Mouse (Mus musculus) lung, embryonic 15.5 days (tissue): ENCODE measurements around the gene Ivd. TPM values are rescaled to one million over a fixed set of nuclear protein-coding genes. Genes with fewer than 3 reads are reported as not detected.

Source experiments
- ATAC-seq: fragments of 200-750 bp; cut with Nextera tagmentation; 2 replicates; pipeline ENCODE4 v1.8.0; 2017; ENCODE audit warnings: moderate number of reproducible peaks, borderline replicate concordance; ENCODE audit not compliant: low FRiP score, low TSS enrichment; ENCODE audit errors: extremely low read depth
- H3K27ac ChIP-seq: fragments of 300-500 bp; sonication (generic); 2 replicates; pipeline ENCODE4 v1.5.1; 2015; ENCODE audit warnings: moderate library complexity, mild to moderate bottlenecking, inconsistent platforms
- H3K27me3 ChIP-seq: fragments of 300-500 bp; sonication (generic); 2 replicates; pipeline ENCODE4 v1.6.1; 2015; ENCODE audit warnings: inconsistent platforms
- H3K36me3 ChIP-seq: fragments of 300-500 bp; sonication (generic); 2 replicates; pipeline ENCODE4 v1.6.1; 2015; ENCODE audit warnings: inconsistent platforms
- H3K4me1 ChIP-seq: fragments of 300-500 bp; sonication (generic); 2 replicates; pipeline ENCODE4 v1.6.1; 2015; ENCODE audit warnings: inconsistent platforms
- H3K4me2 ChIP-seq: fragments of 300-500 bp; sonication (generic); 2 replicates; pipeline ENCODE4 v1.6.1; 2015; ENCODE audit warnings: inconsistent platforms, mild to moderate bottlenecking, moderate library complexity
- H3K4me3 ChIP-seq: fragments of 300-500 bp; sonication (generic); 2 replicates; pipeline ENCODE4 v1.5.1; 2015; ENCODE audit warnings: mild to moderate bottlenecking, inconsistent platforms
- H3K9ac ChIP-seq: fragments of 300-500 bp; sonication (generic); 2 replicates; pipeline ENCODE4 v1.6.1; 2015; ENCODE audit warnings: inconsistent platforms
- H3K9me3 ChIP-seq: fragments of 300-500 bp; sonication (generic); 2 replicates; pipeline ENCODE4 v1.6.1; 2016; ENCODE audit warnings: inconsistent platforms
- WGBS: fragments of 180-500 bp; shearing (Covaris S2); methylation state at CpG from one replicate; pipeline ENCODE4 v1.1.7; 2015; 5-methylcytosine and 5-hydroxymethylcytosine counted together
- polyA plus RNA-seq: library from polyadenylated mRNA; unstranded; fragments of >200 nt; fragmentation: Nextera tagmentation; extraction: Ambion mirVana; gene quantifications from 2 replicates; pipeline ENCODE4 v1.2.1, GENCODE M21; 2015

Ivd gene
- polyA plus RNA-seq, 1 experiment from 2014 or later = 86.2 TPM

GRCm38 (mm10) chr2:118844427-118844826, 17.3 kb upstream of the Ivd start:
- Histone ChIP-seq H3K27ac (no peak overlapping the region), H3K9me3 (no peaks in the 10 kb centered on the region), H3K36me3 (no peaks in the 10 kb centered on the region), H3K4me2 (no peak overlapping the region), H3K4me3 (no peak overlapping the region), H3K9ac (no peak overlapping the region), H3K4me1 (peaks cover 3% of the 10 kb centered on the region; the same call in 1 of the 2 replicates), H3K27me3 (no peaks in the 10 kb centered on the region)
- whole genome bisulfite sequencing = 78% methylated on average over 3 of the region's 3 CpGs
- no peak for ATAC-seq

GRCm38 (mm10) chr2:118846246-118846645, 15.5 kb upstream of the Ivd start:
- no peak for ATAC-seq
- H3K9ac ChIP-seq = no peak overlapping the region
- no peak overlapping the region for H3K27ac ChIP-seq
- H3K4me3 ChIP-seq = no peak overlapping the region
- no peak overlapping the region for H3K4me2 ChIP-seq
- H3K9me3 ChIP-seq = no peaks in the 10 kb centered on the region
- no peaks in the 10 kb centered on the region for H3K36me3 ChIP-seq
- WGBS = 32% methylated on average over 7 of the region's 7 CpGs
- no peaks in the 10 kb centered on the region for H3K27me3 ChIP-seq
- peaks cover 3% of the 10 kb centered on the region; the same call in 1 of the 2 replicates for H3K4me1 ChIP-seq

GRCm38 (mm10) chr2:118851756-118852155, 10.0 kb upstream of the Ivd start:
- H3K4me3 ChIP-seq = no peak overlapping the region
- no peak overlapping the region for H3K27ac ChIP-seq
- H3K4me1 ChIP-seq = no peaks in the 10 kb centered on the region
- no peak for ATAC-seq
- WGBS = 32% methylated on average over 3 of the region's 3 CpGs
- H3K9me3 ChIP-seq = no peaks in the 10 kb centered on the region
- H3K9ac ChIP-seq = no peak overlapping the region
- H3K36me3 ChIP-seq = no peaks in the 10 kb centered on the region
- H3K27me3 ChIP-seq = no peaks in the 10 kb centered on the region
- no peak overlapping the region for H3K4me2 ChIP-seq

- 30% methylated on average over 3 of the region's 3 CpGs for WGBS
Observed at GRCm38 (mm10) chr2:118862340-118862675, 554 bp downstream of the Ivd start.

GRCm38 (mm10) chr2:118870601-118871000, 8.8 kb downstream of the Ivd start:
- no peak overlapping the region for H3K4me2 ChIP-seq
- 57% methylated on average over 3 of the region's 3 CpGs for WGBS
- H3K9me3 ChIP-seq = no peaks in the 10 kb centered on the region
- peaks cover 13% of the 10 kb centered on the region; the same call in 1 of the 2 replicates for H3K4me1 ChIP-seq
- H3K4me3 ChIP-seq = no peak overlapping the region
- H3K9ac ChIP-seq = no peak overlapping the region
- peak overlapping the region; percentile 26 for H3K27ac ChIP-seq
- ATAC-seq = no peak
- H3K36me3 ChIP-seq = peaks cover 16% of the 10 kb centered on the region
- no peaks in the 10 kb centered on the region for H3K27me3 ChIP-seq

More at GRCm38 (mm10) chr2:118862340-118862675, 554 bp downstream of the Ivd start:
- Histone ChIP-seq H3K9me3 (no peaks in the 10 kb centered on the region), H3K27ac (peak overlapping the region; percentile 62; the same call in 1 of the 2 replicates), H3K27me3 (no peaks in the 10 kb centered on the region), H3K4me3 (peak overlapping the region; percentile 64), H3K4me1 (peaks cover 7% of the 10 kb centered on the region; the same call in 1 of the 2 replicates), H3K36me3 (no peaks in the 10 kb centered on the region), H3K4me2 (peak overlapping the region; percentile 78), H3K9ac (peak overlapping the region; percentile 58)
- no peak for ATAC-seq

GRCm38 (mm10) chr2:118871032-118871431, 9.3 kb downstream of the Ivd start:
- no peaks in the 10 kb centered on the region for H3K9me3 ChIP-seq
- no peak overlapping the region for H3K4me3 ChIP-seq
- no peak for ATAC-seq
- H3K27me3 ChIP-seq = no peaks in the 10 kb centered on the region
- peaks cover 13% of the 10 kb centered on the region; the same call in 1 of the 2 replicates for H3K4me1 ChIP-seq
- no peak overlapping the region for H3K9ac ChIP-seq
- 45% methylated on average over 1 of the region's 1 CpGs for WGBS
- H3K4me2 ChIP-seq = no peak overlapping the region
- H3K36me3 ChIP-seq = peaks cover 17% of the 10 kb centered on the region
- peak overlapping the region; percentile 26 for H3K27ac ChIP-seq

- Histone ChIP-seq H3K9ac (no peak overlapping the region), H3K36me3 (peaks cover 35% of the 10 kb centered on the region), H3K4me1 (peaks cover 13% of the 10 kb centered on the region; the same call in 1 of the 2 replicates), H3K27me3 (no peaks in the 10 kb centered on the region), H3K4me3 (no peak overlapping the region), H3K9me3 (no peaks in the 10 kb centered on the region), H3K27ac (no peak overlapping the region), H3K4me2 (no peak overlapping the region)
- no peak for ATAC-seq
- WGBS = 87% methylated on average over 5 of the region's 5 CpGs
Observed at GRCm38 (mm10) chr2:118873018-118873417, 11.3 kb downstream of the Ivd start.

GRCm38 (mm10) chr2:118873890-118874430, 12.2 kb downstream of the Ivd start:
- H3K36me3 ChIP-seq = peaks cover 35% of the 10 kb centered on the region
- H3K27me3 ChIP-seq = no peaks in the 10 kb centered on the region
- WGBS = 71% methylated on average over 6 of the region's 6 CpGs

GRCm38 (mm10) chr2:118875316-118875715, 13.6 kb downstream of the Ivd start:
- H3K36me3 ChIP-seq = peaks cover 28% of the 10 kb centered on the region
- no peak overlapping the region for H3K4me3 ChIP-seq
- H3K9me3 ChIP-seq = no peaks in the 10 kb centered on the region
- 91% methylated on average over 8 of the region's 8 CpGs for WGBS
- H3K4me2 ChIP-seq = no peak overlapping the region
- H3K27ac ChIP-seq = no peak overlapping the region
- no peak for ATAC-seq
- peaks cover 12% of the 10 kb centered on the region; the same call in 1 of the 2 replicates for H3K4me1 ChIP-seq
- no peaks in the 10 kb centered on the region for H3K27me3 ChIP-seq
- H3K9ac ChIP-seq = no peak overlapping the region

More at GRCm38 (mm10) chr2:118873890-118874430, 12.2 kb downstream of the Ivd start:
- H3K4me3 ChIP-seq = no peak overlapping the region
- no peaks in the 10 kb centered on the region for H3K9me3 ChIP-seq
- peaks cover 13% of the 10 kb centered on the region; the same call in 1 of the 2 replicates for H3K4me1 ChIP-seq
- no peak overlapping the region for H3K27ac ChIP-seq
- H3K4me2 ChIP-seq = no peak overlapping the region
- ATAC-seq = no peak
- no peak overlapping the region for H3K9ac ChIP-seq

- WGBS = 92% methylated on average over 9 of the region's 9 CpGs
- H3K36me3 ChIP-seq = peaks cover 32% of the 10 kb centered on the region
- no peak for ATAC-seq
Observed at GRCm38 (mm10) chr2:118876453-118876852, 14.7 kb downstream of the Ivd start.

GRCm38 (mm10) chr2:118881019-118881418, 19.3 kb downstream of the Ivd start:
- ATAC-seq = no peak
- no peak overlapping the region for H3K4me2 ChIP-seq
- no peak overlapping the region for H3K4me3 ChIP-seq
- H3K36me3 ChIP-seq = peaks cover 23% of the 10 kb centered on the region
- peaks cover 4% of the 10 kb centered on the region for H3K4me1 ChIP-seq
- 85% methylated on average over 4 of the region's 4 CpGs for WGBS
- no peak overlapping the region for H3K9ac ChIP-seq
- H3K27me3 ChIP-seq = peaks cover 22% of the 10 kb centered on the region
- H3K9me3 ChIP-seq = no peaks in the 10 kb centered on the region
- H3K27ac ChIP-seq = no peak overlapping the region

More at GRCm38 (mm10) chr2:118876453-118876852, 14.7 kb downstream of the Ivd start:
- no peak overlapping the region for H3K27ac ChIP-seq
- no peaks in the 10 kb centered on the region for H3K9me3 ChIP-seq
- H3K4me2 ChIP-seq = no peak overlapping the region
- H3K4me1 ChIP-seq = peaks cover 4% of the 10 kb centered on the region; the same call in 1 of the 2 replicates
- no peak overlapping the region for H3K4me3 ChIP-seq
- no peaks in the 10 kb centered on the region for H3K27me3 ChIP-seq
- H3K9ac ChIP-seq = no peak overlapping the region

GRCm38 (mm10) chr2:118881956-118882355, 20.2 kb downstream of the Ivd start:
- no peak for ATAC-seq
- peaks cover 29% of the 10 kb centered on the region for H3K27me3 ChIP-seq
- H3K27ac ChIP-seq = no peak overlapping the region
- WGBS = 80% methylated on average over 5 of the region's 5 CpGs
- H3K4me3 ChIP-seq = no peak overlapping the region
- no peaks in the 10 kb centered on the region for H3K9me3 ChIP-seq
- peaks cover 4% of the 10 kb centered on the region for H3K4me1 ChIP-seq
- peaks cover 14% of the 10 kb centered on the region; the same call in 1 of the 2 replicates for H3K36me3 ChIP-seq
- no peak overlapping the region for H3K4me2 ChIP-seq
- no peak overlapping the region for H3K9ac ChIP-seq
